Mouse (Mus musculus) MEL (cell line): ENCODE results near the gene Sox6. TPM values are rescaled to one million over a fixed set of nuclear protein-coding genes. Genes with fewer than 3 reads are reported as not detected.

Experiments used
- DNase-seq: peaks from one replicate; pipeline ENCODE4 v3.0.0; 2011; ENCODE audit warnings: low read depth, low spot score
- H3K27ac ChIP-seq: 2 replicates; pipeline ENCODE4 v1.5.1; 2012; ENCODE audit warnings: low read depth, mild to moderate bottlenecking, control low read depth, low read length, moderate library complexity; ENCODE audit not compliant: control insufficient read depth
- H3K27me3 ChIP-seq, 2 experiments: fragments of 150-350 bp in 1 of 2; sonication (generic) in 1 of 2; 2 replicates each; pipeline ENCODE4 v1.6.1; 2012; ENCODE audit warnings: low read length in 2 of 2, mild to moderate bottlenecking in 2 of 2, improper control_type of control experiment in 1 of 2, moderate library complexity in 1 of 2; ENCODE audit not compliant: insufficient read depth in 2 of 2, control insufficient read depth in 1 of 2
- H3K36me3 ChIP-seq, 2 experiments: 2 replicates each; pipeline ENCODE4 v1.6.1; 2012 to 2014; ENCODE audit warnings: low read length in 2 of 2, improper control_type of control experiment in 1 of 2, inconsistent platforms in 1 of 2, mild to moderate bottlenecking in 1 of 2; ENCODE audit not compliant: insufficient read depth in 2 of 2, control insufficient read depth in 1 of 2
- H3K4me1 ChIP-seq, 2 experiments: fragments of 150-350 bp in 1 of 2; sonication (generic) in 1 of 2; 2 replicates each; pipeline ENCODE4 v1.6.1; 2012; ENCODE audit warnings: low read length in 2 of 2, improper control_type of control experiment in 1 of 2, mild to moderate bottlenecking in 1 of 2; ENCODE audit not compliant: insufficient read depth in 2 of 2, control insufficient read depth in 1 of 2
- H3K4me3 ChIP-seq, 2 experiments: fragments of 150-350 bp in 1 of 2; sonication (generic) in 1 of 2; 2 replicates each; pipeline ENCODE4 v1.5.1; 2012; ENCODE audit warnings: low read depth in 2 of 2, low read length in 2 of 2, mild to moderate bottlenecking in 2 of 2, moderate library complexity in 2 of 2, control low read depth in 1 of 2, improper control_type of control experiment in 1 of 2; ENCODE audit not compliant: control insufficient read depth in 1 of 2, insufficient read depth in 1 of 2
- H3K79me2 ChIP-seq: 2 replicates; pipeline ENCODE4 v1.6.1; 2012; ENCODE audit warnings: mild to moderate bottlenecking, low read length, moderate library complexity; ENCODE audit not compliant: control insufficient read depth, poor library complexity, insufficient read depth
- H3K9ac ChIP-seq: 2 replicates; pipeline ENCODE4 v1.6.1; 2012; ENCODE audit warnings: low read depth, mild to moderate bottlenecking, control low read depth, low read length, moderate library complexity; ENCODE audit not compliant: control insufficient read depth, poor library complexity, severe bottlenecking
- H3K9me3 ChIP-seq: fragments of 150-350 bp; sonication (generic); replicated peaks from 2 replicates; pipeline ENCODE4 v1.6.1; 2012; ENCODE audit warnings: mild to moderate bottlenecking, low read length, improper control_type of control experiment, moderate library complexity; ENCODE audit not compliant: insufficient read depth
- CHD2 ChIP-seq: IDR thresholded peaks from 2 replicates; pipeline ENCODE4 v1.6.1; 2011; ENCODE audit warnings: low read length, improper control_type of control experiment
- CTCF ChIP-seq, 3 experiments: IDR thresholded peaks in 2 of 3; conservative IDR thresholded peaks in 1 of 3; 2 replicates each; pipeline ENCODE4 v1.5.1; 2011 to 2012; ENCODE audit warnings: low read length in 3 of 3, low read depth in 2 of 3, mild to moderate bottlenecking in 2 of 3, improper control_type of control experiment in 1 of 3, inconsistent platforms in 1 of 3, mixed read lengths in 1 of 3, moderate library complexity in 1 of 3; ENCODE audit not compliant: control insufficient read depth in 1 of 3, insufficient read depth in 1 of 3, poor library complexity in 1 of 3, severe bottlenecking in 1 of 3
- GABPA ChIP-seq: IDR thresholded peaks from 2 replicates; pipeline ENCODE4 v1.6.1; 2012; ENCODE audit warnings: low read depth, mild to moderate bottlenecking, inconsistent platforms, low read length, improper control_type of control experiment, moderate library complexity
- GATA1 ChIP-seq: IDR thresholded peaks from 2 replicates; pipeline ENCODE4 v1.6.1; 2011; ENCODE audit warnings: low read depth, low read length, improper control_type of control experiment
- HCFC1 ChIP-seq: IDR thresholded peaks from 2 replicates; pipeline ENCODE4 v1.6.1; 2012; ENCODE audit warnings: low read depth, mild to moderate bottlenecking, inconsistent platforms, low read length, improper control_type of control experiment, moderate library complexity
- JUND ChIP-seq: IDR thresholded peaks from 2 replicates; pipeline ENCODE4 v1.6.1; 2011; ENCODE audit warnings: low read depth, mild to moderate bottlenecking, improper control_type of control experiment, low read length
- KAT2A ChIP-seq: conservative IDR thresholded peaks from 2 replicates; pipeline ENCODE4 v1.6.1; 2012; ENCODE audit warnings: low read depth, low read length, improper control_type of control experiment, inconsistent platforms
- MAFK ChIP-seq: IDR thresholded peaks from 2 replicates; pipeline ENCODE4 v1.6.1; 2011; ENCODE audit warnings: low read depth, mild to moderate bottlenecking, low read length, improper control_type of control experiment, borderline replicate concordance
- MAX ChIP-seq: IDR thresholded peaks from 2 replicates; pipeline ENCODE4 v1.6.1; 2011; ENCODE audit warnings: low read length, improper control_type of control experiment
- MYB ChIP-seq: IDR thresholded peaks from 2 replicates; pipeline ENCODE4 v1.6.1; 2011; ENCODE audit warnings: mild to moderate bottlenecking, low read depth, low read length, improper control_type of control experiment
- POLR2A ChIP-seq, 2 experiments: IDR thresholded peaks; 2 replicates each; pipeline ENCODE4 v1.6.1; 2011 to 2012; ENCODE audit warnings: low read length in 2 of 2, mild to moderate bottlenecking in 2 of 2, control low read depth in 1 of 2, improper control_type of control experiment in 1 of 2, low read depth in 1 of 2, moderate library complexity in 1 of 2; ENCODE audit not compliant: control insufficient read depth in 1 of 2, insufficient read depth in 1 of 2, poor library complexity in 1 of 2
- POLR2AphosphoS2 ChIP-seq: IDR thresholded peaks from 2 replicates; pipeline ENCODE4 v1.6.1; 2011; ENCODE audit warnings: low read length, improper control_type of control experiment
- POLR2AphosphoS5 ChIP-seq: IDR thresholded peaks from 2 replicates; pipeline ENCODE4 v1.6.1; 2012; ENCODE audit warnings: low read depth, borderline replicate concordance, mild to moderate bottlenecking, inconsistent platforms, low read length, moderate library complexity, mixed read lengths
- RAD21 ChIP-seq: IDR thresholded peaks from 2 replicates; pipeline ENCODE4 v1.6.1; 2011; ENCODE audit warnings: mild to moderate bottlenecking, low read depth, low read length, improper control_type of control experiment
- SMC3 ChIP-seq: IDR thresholded peaks from 2 replicates; pipeline ENCODE4 v1.6.1; 2011; ENCODE audit warnings: low read depth, low read length, improper control_type of control experiment
- TAL1 ChIP-seq: IDR thresholded peaks from 2 replicates; pipeline ENCODE4 v1.6.1; 2012; ENCODE audit warnings: mild to moderate bottlenecking, inconsistent platforms, low read length, moderate library complexity, mixed read lengths
- TCF12 ChIP-seq: IDR thresholded peaks from 2 replicates; pipeline ENCODE4 v1.6.1; 2014; ENCODE audit warnings: low read depth, mild to moderate bottlenecking, inconsistent platforms, low read length, improper control_type of control experiment, moderate library complexity
- UBTF ChIP-seq: IDR thresholded peaks from 2 replicates; pipeline ENCODE4 v1.6.1; 2012; ENCODE audit warnings: low read depth, mild to moderate bottlenecking, inconsistent platforms, low read length, improper control_type of control experiment, moderate library complexity, borderline replicate concordance; ENCODE audit not compliant: insufficient read depth
- USF1 ChIP-seq: IDR thresholded peaks from 2 replicates; pipeline ENCODE4 v1.6.1; 2014; ENCODE audit warnings: low read depth, mild to moderate bottlenecking, inconsistent platforms, low read length, improper control_type of control experiment, moderate library complexity
- ZKSCAN1 ChIP-seq: IDR thresholded peaks from 2 replicates; pipeline ENCODE4 v1.6.1; 2012; ENCODE audit warnings: low read depth, mild to moderate bottlenecking, inconsistent platforms, low read length, improper control_type of control experiment, moderate library complexity
- ZMIZ1 ChIP-seq: IDR thresholded peaks from 2 replicates; pipeline ENCODE4 v1.6.1; 2012; ENCODE audit warnings: low read depth, mild to moderate bottlenecking, inconsistent platforms, low read length, improper control_type of control experiment, moderate library complexity
- polyA plus RNA-seq, 2 experiments: library from polyadenylated mRNA; stranded (reverse) in 1 of 2; unstranded in 1 of 2; fragments of >175 nt in 1 of 2; fragments of >200 nt in 1 of 2; gene quantifications; 2 replicates each; pipeline versions ENCODE4 v1.2.1 to v1.2.4; 2012; ENCODE audit warnings: low replicate concordance in 2 of 2, low read depth in 1 of 2; ENCODE audit not compliant: insufficient read length in 2 of 2, insufficient read depth in 1 of 2, missing spikeins in 1 of 2
- total RNA-seq: library from RNA; depleted of rRNA; stranded (reverse); fragments of 300-350 nt; gene quantifications from 2 replicates; pipeline ENCODE4 v1.2.3, GENCODE M21; 2012

Sox6 gene
- total and polyA plus RNA-seq, 3 experiments = 2.6 to 4.6 TPM; not detected in 1

DNA sequence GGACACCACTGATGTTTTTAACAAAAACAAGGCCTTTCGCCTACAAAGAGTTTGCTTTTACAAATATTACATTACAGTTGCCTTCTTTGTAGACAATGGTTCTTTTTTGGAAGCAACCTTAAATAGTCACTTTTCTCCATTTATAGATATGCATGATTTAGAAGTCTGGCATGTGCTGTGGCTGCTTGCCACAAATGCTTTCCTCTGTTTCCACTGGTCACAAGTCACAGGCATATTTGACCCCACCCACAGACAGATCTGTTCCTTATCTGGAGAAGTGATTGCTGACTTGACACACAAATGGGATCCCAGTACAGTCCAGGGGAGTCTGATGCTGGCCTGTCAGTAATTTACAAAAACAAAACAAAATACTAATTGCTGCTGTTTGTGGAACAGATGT is 409.8 kb downstream of the Sox6 start:
- H3K9ac ChIP-seq = no peak overlapping the region
- no peaks in the 10 kb centered on the region for H3K79me2 ChIP-seq
- DNase-seq = no peak
- TF ChIP-seq POLR2A (IDR thresholded peaks at IDR 0.05; ENCODE audit: control insufficient read depth in 1 of 2, insufficient read depth in 1 of 2, low read depth in 1 of 2, low read length in 2 of 2, poor library complexity in 1 of 2) (no peak), POLR2AphosphoS2 (no peak), ZMIZ1 (no peak), UBTF (no peak), MAFK (no peak), HCFC1 (no peak)
- TF ChIP-seq, all 39 proteins: peak for 0
- Histone ChIP-seq H3K4me3 (no peak overlapping the region), H3K36me3 (no peaks in the 10 kb centered on the region), H3K9me3 (no peaks in the 10 kb centered on the region), H3K27ac (no peak overlapping the region), H3K27me3 (no peaks in the 10 kb centered on the region; a peak in 1 of 4 replicates), H3K4me1 (no peaks in the 10 kb centered on the region)

- Histone ChIP-seq H3K4me3 (no peak overlapping the region), H3K9me3 (no peaks in the 10 kb centered on the region), H3K79me2 (no peaks in the 10 kb centered on the region), H3K36me3 (no peaks in the 10 kb centered on the region), H3K27ac (no peak overlapping the region), H3K9ac (no peak overlapping the region), H3K27me3 (no peaks in the 10 kb centered on the region; a peak in 1 of 4 replicates), H3K4me1 (no peaks in the 10 kb centered on the region)
- TF ChIP-seq TCF12 (no peak), GABPA (no peak), POLR2AphosphoS5 (no peak), USF1 (no peak), HCFC1 (no peak), RAD21 (no peak), MAX (no peak), CHD2 (no peak), CTCF (IDR thresholded peaks at IDR 0.05 in 2 of 3, conservative IDR thresholded peaks at IDR 0.05 in 1 of 3; ENCODE audit: control insufficient read depth in 1 of 3, insufficient read depth in 1 of 3, low read depth in 2 of 3, low read length in 3 of 3, poor library complexity in 1 of 3, severe bottlenecking in 1 of 3) (no peak), SMC3 (no peak), KAT2A (no peak), JUND (no peak), TAL1 (no peak), ZKSCAN1 (no peak), MYB (no peak), GATA1 (no peak)
- DNase-seq = no peak
These were observed 412.6 kb downstream of the Sox6 start for GRCm38 (mm10) chr7:115625956-115626355.
